Mouse (Mus musculus) testis, adult 2 months (tissue): Measurements from ENCODE around the gene Ces2b. TPM values are rescaled to one million over a fixed set of nuclear protein-coding genes. Genes with fewer than 3 reads are reported as not detected.
"Not testable (repeated sequence)": the region's sequence is repeated elsewhere in the genome, so short reads cannot be mapped to it uniquely, and the experiment has no call there.

Experiments used
- H3K27ac ChIP-seq: fragments of 200-500 bp; 2 replicates; pipeline ENCODE4 v1.5.1; 2012; ENCODE audit warnings: low read depth, low read length; ENCODE audit not compliant: control insufficient read depth, insufficient read depth
- H3K27me3 ChIP-seq: fragments of 200-500 bp; 2 replicates; pipeline ENCODE4 v1.6.1; 2012; ENCODE audit warnings: mild to moderate bottlenecking, low read length, moderate library complexity; ENCODE audit not compliant: control insufficient read depth, insufficient read depth
- H3K36me3 ChIP-seq: fragments of 200-500 bp; 2 replicates; pipeline ENCODE4 v1.6.1; 2012; ENCODE audit warnings: mild to moderate bottlenecking, low read length; ENCODE audit not compliant: control insufficient read depth, insufficient read depth
- H3K4me1 ChIP-seq: fragments of 200-500 bp; 2 replicates; pipeline ENCODE4 v1.6.1; 2012; ENCODE audit warnings: low read length; ENCODE audit not compliant: control insufficient read depth, insufficient read depth
- H3K4me3 ChIP-seq: fragments of 200-500 bp; 2 replicates; pipeline ENCODE4 v1.5.1; 2012; ENCODE audit warnings: low read depth, mild to moderate bottlenecking, low read length, moderate library complexity, mixed read lengths; ENCODE audit not compliant: control insufficient read depth
- CTCF ChIP-seq: fragments of 200-500 bp; IDR thresholded peaks from 2 replicates; pipeline ENCODE4 v1.5.1; 2012; ENCODE audit warnings: low read depth, mild to moderate bottlenecking, inconsistent platforms, low read length, moderate library complexity; ENCODE audit not compliant: control insufficient read depth, insufficient read depth, insufficient replicate concordance
- POLR2A ChIP-seq: fragments of 200-500 bp; IDR thresholded peaks from 2 replicates; pipeline ENCODE4 v1.6.1; 2012; ENCODE audit warnings: low read depth, mild to moderate bottlenecking, inconsistent platforms, low read length, moderate library complexity; ENCODE audit not compliant: control insufficient read depth
- polyA plus RNA-seq: library from polyadenylated mRNA; depleted of rRNA; stranded (reverse); fragments of >200 nt; gene quantifications from 2 replicates; pipeline ENCODE4 v1.2.3, GENCODE M21; 2012

The Ces2b gene
- polyA plus RNA-seq, 1 experiment = 0.11 TPM

- Histone ChIP-seq H3K27me3 (no peaks in the 10 kb centered on the region), H3K36me3 (no peaks in the 10 kb centered on the region), H3K4me3 (no peak overlapping the region), H3K4me1 (no peaks in the 10 kb centered on the region), H3K27ac (no peak overlapping the region)
- no peak for TF ChIP-seq POLR2A
- TF ChIP-seq CTCF = no peak
Observed at GRCm38 (mm10) chr8:104809436-104809835, 21.9 kb upstream of the Ces2b start.

- Histone ChIP-seq H3K27ac (no peak overlapping the region), H3K27me3 (no peaks in the 10 kb centered on the region), H3K4me3 (no peak overlapping the region), H3K36me3 (no peaks in the 10 kb centered on the region), H3K4me1 (no peaks in the 10 kb centered on the region)
- TF ChIP-seq POLR2A (no peak), CTCF (no peak)
Observed at GRCm38 (mm10) chr8:104826912-104827311, 4.5 kb upstream of the Ces2b start.

GRCm38 (mm10) chr8:104828221-104828620 is 3.2 kb upstream of the Ces2b start:
- no peaks in the 10 kb centered on the region for H3K4me1 ChIP-seq
- H3K27ac ChIP-seq = no peak overlapping the region
- H3K4me3 ChIP-seq = no peak overlapping the region
- no peak for TF ChIP-seq CTCF
- TF ChIP-seq POLR2A = no peak
- no peaks in the 10 kb centered on the region for H3K27me3 ChIP-seq
- no peaks in the 10 kb centered on the region for H3K36me3 ChIP-seq

DNA sequence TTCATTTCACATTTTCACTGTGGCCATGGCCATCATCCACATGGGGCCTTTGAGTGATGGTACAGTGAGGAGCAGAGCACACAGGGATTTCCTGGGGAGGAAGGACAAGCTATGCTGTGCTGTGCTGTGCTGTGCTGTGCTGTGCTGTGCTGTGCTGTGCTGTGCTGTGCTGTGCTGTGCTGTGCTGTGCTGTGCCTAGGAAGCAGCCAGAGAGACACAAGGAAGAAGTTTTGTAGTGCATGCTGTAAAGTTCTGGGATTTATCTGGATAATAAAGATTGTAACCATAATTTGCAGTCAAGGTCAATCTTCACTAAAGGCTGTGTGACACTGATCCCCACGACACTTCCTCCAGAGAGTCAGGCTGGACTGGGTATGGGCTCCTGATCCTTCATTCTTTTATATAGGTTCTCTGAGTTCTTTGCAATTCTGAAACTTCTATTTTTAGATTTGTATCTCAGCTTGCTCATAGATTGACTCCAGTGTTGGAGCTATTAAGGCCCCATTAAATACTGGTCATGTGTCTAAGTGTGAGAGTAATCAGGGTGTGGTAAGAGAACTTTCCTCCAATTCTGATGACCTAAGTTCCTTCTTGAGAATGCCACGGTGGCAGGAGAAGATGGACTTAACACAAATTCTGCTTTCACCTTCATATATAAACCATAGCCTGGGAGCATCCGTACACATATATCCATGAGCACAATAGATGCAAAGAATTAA is 10.1 kb downstream of the Ces2b start:
- no peaks in the 10 kb centered on the region for H3K27me3 ChIP-seq
- H3K36me3 ChIP-seq = no peaks in the 10 kb centered on the region
- no peak overlapping the region for H3K27ac ChIP-seq
- no peak overlapping the region for H3K4me3 ChIP-seq
- TF ChIP-seq POLR2A (no peak), CTCF (no peak)
- H3K4me1 ChIP-seq = no peaks in the 10 kb centered on the region

GRCm38 (mm10) chr8:104846831-104847230 is 15.5 kb downstream of the Ces2b start, which contains the start of gene Ces2c:
Ces2c (plus strand) TSS chr8:104847068.
- no peak for TF ChIP-seq POLR2A
- TF ChIP-seq CTCF = no peak
- no peak within 1 kb of the TSS for H3K4me3 ChIP-seq
- H3K27ac ChIP-seq = no peak within 1 kb of the TSS
- no peaks in the 10 kb centered on the region for H3K36me3 ChIP-seq
- H3K4me1 ChIP-seq = no peaks in the 10 kb centered on the region
- H3K27me3 ChIP-seq = no peaks in the 10 kb centered on the region

DNA sequence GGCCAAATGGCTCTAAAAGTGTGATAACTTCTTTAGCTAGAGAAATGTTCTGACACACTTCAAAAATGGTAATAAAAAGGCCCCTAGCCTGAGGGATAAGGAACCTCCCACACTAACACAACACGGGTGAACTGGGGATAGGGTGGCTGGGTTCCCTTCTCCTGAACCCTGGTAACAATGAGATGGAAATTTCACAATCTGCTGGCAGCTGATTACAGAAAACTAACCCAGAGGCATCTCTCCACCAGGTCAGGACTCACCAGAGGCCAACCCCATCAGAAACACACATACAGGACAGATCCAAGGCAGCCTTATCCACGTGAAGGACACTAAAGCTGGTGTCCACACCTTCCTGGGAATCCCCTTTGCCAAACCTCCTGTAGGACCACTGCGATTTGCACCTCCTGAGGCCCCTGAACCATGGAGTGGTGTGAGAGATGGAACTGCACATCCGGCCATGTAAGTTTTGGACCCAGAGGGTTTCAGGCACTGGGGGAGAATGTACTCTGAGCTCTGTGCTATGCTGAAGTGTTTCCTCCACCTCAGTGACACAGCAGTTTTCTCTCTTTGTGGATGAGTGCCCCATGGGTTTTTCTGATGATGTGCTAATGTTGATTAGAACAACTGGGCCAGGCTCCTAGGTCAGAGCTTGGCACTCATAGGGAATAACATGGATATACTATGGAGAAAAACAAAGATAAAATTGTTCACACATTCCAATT is 16.5 kb downstream of the Ces2b start:
- no peak overlapping the region for H3K4me3 ChIP-seq
- no peak for TF ChIP-seq POLR2A
- no peak for TF ChIP-seq CTCF

DNA sequence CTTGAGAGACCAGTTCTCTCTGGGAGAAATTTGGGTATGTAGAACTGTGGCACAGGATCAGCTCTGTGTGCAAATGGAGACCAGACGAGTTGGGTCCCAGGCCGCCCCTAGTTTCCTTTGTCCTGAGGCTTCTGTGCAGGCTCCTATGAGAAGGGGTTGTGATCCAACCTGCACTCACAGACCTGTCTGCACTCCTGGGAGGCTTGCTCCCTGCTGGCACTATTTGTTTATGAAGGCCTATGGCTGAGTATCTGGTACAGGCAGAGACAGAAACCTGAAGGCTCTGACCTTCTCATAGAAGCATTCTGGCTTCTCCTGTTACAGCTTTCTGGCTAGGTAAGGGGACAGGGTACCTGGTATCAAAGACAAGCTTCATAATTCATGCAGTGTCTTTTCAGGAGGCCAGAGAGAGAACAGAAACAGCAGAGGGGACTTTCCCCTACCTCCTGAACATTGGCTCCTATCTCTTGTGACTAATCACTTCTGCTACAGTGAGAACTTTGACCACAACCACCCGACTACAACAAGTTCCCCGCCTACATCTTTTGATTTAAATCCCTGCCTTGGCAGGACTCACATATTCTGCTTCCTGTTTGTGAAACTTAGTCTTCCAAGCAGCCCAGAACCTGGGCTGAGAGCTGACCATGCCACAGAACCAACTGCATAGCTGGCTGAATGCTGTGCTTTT is 35.6 kb downstream of the Ces2b start:
- not testable (repeated sequence) for H3K4me3 ChIP-seq, H3K4me1 ChIP-seq, H3K27ac ChIP-seq, H3K27me3 ChIP-seq, H3K36me3 ChIP-seq

More for the DNA sequence above, 16.5 kb downstream of the Ces2b start:
- Histone ChIP-seq H3K36me3 (no peaks in the 10 kb centered on the region), H3K27me3 (no peaks in the 10 kb centered on the region), H3K4me1 (no peaks in the 10 kb centered on the region), H3K27ac (no peak overlapping the region)

DNA sequence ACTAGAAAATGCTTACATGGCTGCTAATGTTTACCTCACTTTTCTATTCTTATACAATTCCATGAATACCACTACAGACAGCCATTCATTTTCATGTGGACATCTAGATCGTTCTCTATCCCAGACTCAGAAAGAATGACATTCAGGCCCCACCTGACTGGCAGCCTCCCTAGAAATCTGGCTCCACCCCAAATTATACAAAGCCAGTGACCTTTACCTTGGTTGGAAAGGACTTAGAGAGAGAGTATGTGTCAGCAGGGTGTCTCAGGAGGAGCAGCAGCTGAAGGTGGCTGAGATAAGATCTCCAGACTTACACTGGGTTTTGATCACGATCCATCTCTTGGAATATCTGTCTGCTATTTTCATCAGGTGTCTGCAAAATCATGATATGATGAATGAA is 37.5 kb downstream of the Ces2b start:
- not testable (repeated sequence) for H3K27ac ChIP-seq, H3K4me1 ChIP-seq, H3K4me3 ChIP-seq, H3K27me3 ChIP-seq, H3K36me3 ChIP-seq

DNA sequence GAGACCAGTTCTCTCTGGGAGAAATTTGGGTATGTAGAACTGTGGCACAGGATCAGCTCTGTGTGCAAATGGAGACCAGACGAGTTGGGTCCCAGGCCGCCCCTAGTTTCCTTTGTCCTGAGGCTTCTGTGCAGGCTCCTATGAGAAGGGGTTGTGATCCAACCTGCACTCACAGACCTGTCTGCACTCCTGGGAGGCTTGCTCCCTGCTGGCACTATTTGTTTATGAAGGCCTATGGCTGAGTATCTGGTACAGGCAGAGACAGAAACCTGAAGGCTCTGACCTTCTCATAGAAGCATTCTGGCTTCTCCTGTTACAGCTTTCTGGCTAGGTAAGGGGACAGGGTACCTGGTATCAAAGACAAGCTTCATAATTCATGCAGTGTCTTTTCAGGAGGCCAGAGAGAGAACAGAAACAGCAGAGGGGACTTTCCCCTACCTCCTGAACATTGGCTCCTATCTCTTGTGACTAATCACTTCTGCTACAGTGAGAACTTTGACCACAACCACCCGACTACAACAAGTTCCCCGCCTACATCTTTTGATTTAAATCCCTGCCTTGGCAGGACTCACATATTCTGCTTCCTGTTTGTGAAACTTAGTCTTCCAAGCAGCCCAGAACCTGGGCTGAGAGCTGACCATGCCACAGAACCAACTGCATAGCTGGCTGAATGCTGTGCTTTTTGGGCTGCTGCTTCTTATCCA is 55.0 kb downstream of the Ces2b start:
- H3K4me1 ChIP-seq, H3K4me3 ChIP-seq, H3K27me3 ChIP-seq, H3K36me3 ChIP-seq, H3K27ac ChIP-seq: not testable (repeated sequence)
